11 mouse cellular contexts compared by ENCODE assay signal in the genomic region with DNA sequence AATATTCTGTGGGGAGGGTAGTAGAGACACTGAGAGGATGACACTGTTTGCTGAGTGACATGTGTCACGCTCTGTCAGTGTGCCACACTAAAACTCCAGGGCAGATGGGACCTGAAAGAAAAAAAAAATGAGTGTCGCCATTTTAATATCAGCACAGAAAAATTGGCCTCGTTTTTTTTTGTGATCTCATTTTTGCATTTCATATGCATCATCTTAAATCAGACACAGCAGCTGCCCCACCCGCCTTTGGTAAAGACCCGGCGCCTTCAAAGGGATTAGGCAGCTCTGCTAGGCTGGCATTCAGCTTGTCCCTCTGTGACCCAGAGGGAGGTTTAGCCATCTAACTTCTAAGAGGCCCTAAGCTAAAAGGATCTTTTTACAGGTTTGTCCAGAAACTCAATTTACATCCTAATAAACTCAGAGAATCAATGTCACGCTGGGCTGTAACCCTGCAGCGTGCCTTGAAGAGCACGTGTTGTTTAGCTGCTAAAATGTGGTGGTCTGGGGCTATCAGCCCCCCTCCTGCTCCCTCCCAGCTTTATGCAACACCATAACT.
DNase-seq lines count a peak whose midpoint lies in the region; ATAC-seq and TF ChIP-seq lines count a peak whose summit lies in the region.
"Had no signal": no experiment of that assay in that cellular context is flagged by ENCODE, and none has a peak within 500 bp of the region (broad histone marks: within the 10 kb centered on the region; RNA-seq: fewer than 3 reads in every experiment).

No protein-coding gene starts in this region.

- TF ChIP-seq CTCF in midbrain, postnatal 0 days (IDR thresholded peaks at IDR 0.05): no peak

- no peak overlapping the region for H3K4me2 ChIP-seq in heart, embryonic 14.5 days (ENCODE audit: low read length)
- no peak overlapping the region for H3K4me2 ChIP-seq in midbrain, embryonic 16.5 days (ENCODE audit: low read length)
- no peak overlapping the region for H3K4me2 ChIP-seq in forebrain, embryonic 15.5 days (replicated peaks)
- H3K4me2 ChIP-seq in midbrain, postnatal 0 days (ENCODE audit: low read depth, low read length, poor library complexity, severe bottlenecking): no peak overlapping the region
- H3K4me2 ChIP-seq in liver, embryonic 12.5 days: no peak overlapping the region

- ATAC-seq in heart, embryonic 14.5 days (ENCODE audit: insufficient number of reproducible peaks, insufficient read depth, low FRiP score, low read depth): no peak
- no peak; the same call in 1 of the 2 replicates for ATAC-seq in midbrain, embryonic 16.5 days
- 0 out of 2 replicates have a peak, but pooled peaks have one; percentile 33 for ATAC-seq in forebrain, embryonic 15.5 days (replicated peaks)
- no peak for ATAC-seq in midbrain, postnatal 0 days (ENCODE audit: low FRiP score)
- ATAC-seq in liver, embryonic 12.5 days: no peak
- ATAC-seq: lung, postnatal 0 days had no signal

- no peaks in the 10 kb centered on the region for H3K36me3 ChIP-seq in heart, embryonic 14.5 days (ENCODE audit: control insufficient read depth, insufficient read depth, low read length)
- no peaks in the 10 kb centered on the region for H3K36me3 ChIP-seq in midbrain, embryonic 10.5 days
- H3K36me3 ChIP-seq in midbrain, embryonic 16.5 days (ENCODE audit: control insufficient read depth, insufficient read depth, low read length): 0 out of 2 replicates have a peak, but pooled peaks cover 2% of the 10 kb centered on the region
- H3K36me3 ChIP-seq in forebrain, embryonic 15.5 days: no peaks in the 10 kb centered on the region
- no peaks in the 10 kb centered on the region for H3K36me3 ChIP-seq in midbrain, postnatal 0 days (ENCODE audit: insufficient read depth, low read length)
- no peaks in the 10 kb centered on the region for H3K36me3 ChIP-seq in liver, embryonic 12.5 days

- no peaks in the 10 kb centered on the region for H3K9me3 ChIP-seq in heart, embryonic 14.5 days (ENCODE audit: control insufficient read depth, low read length)
- no peaks in the 10 kb centered on the region for H3K9me3 ChIP-seq in midbrain, embryonic 10.5 days (replicated peaks)
- no peaks in the 10 kb centered on the region for H3K9me3 ChIP-seq in midbrain, embryonic 16.5 days (replicated peaks; ENCODE audit: control insufficient read depth, low read length, poor library complexity, severe bottlenecking)
- no peaks in the 10 kb centered on the region for H3K9me3 ChIP-seq in forebrain, embryonic 15.5 days
- no peaks in the 10 kb centered on the region for H3K9me3 ChIP-seq in midbrain, postnatal 0 days (ENCODE audit: low read length)
- no peaks in the 10 kb centered on the region for H3K9me3 ChIP-seq in liver, embryonic 12.5 days (replicated peaks)

- H3K9ac ChIP-seq in heart, embryonic 14.5 days (ENCODE audit: low read length): peak overlapping the region; percentile 3; the same call in 1 of the 2 replicates
- H3K9ac ChIP-seq in midbrain, embryonic 16.5 days (ENCODE audit: low read depth, low read length): no peak overlapping the region
- H3K9ac ChIP-seq in forebrain, embryonic 15.5 days (replicated peaks): no peak overlapping the region
- H3K9ac ChIP-seq in midbrain, postnatal 0 days (replicated peaks; ENCODE audit: low read length, poor library complexity, severe bottlenecking): no peak overlapping the region
- H3K9ac ChIP-seq in liver, embryonic 12.5 days: no peak overlapping the region

- no peaks in the 10 kb centered on the region for H3K27me3 ChIP-seq in heart, embryonic 14.5 days (ENCODE audit: control insufficient read depth, insufficient read depth, low read length)
- H3K27me3 ChIP-seq in midbrain, embryonic 10.5 days (ENCODE audit: low read depth, poor library complexity, severe bottlenecking): peaks cover 74% of the 10 kb centered on the region
- H3K27me3 ChIP-seq in midbrain, embryonic 16.5 days (ENCODE audit: control insufficient read depth, insufficient read depth, low read depth, low read length): no peaks in the 10 kb centered on the region
- no peaks in the 10 kb centered on the region; the same call in 1 of the 2 replicates for H3K27me3 ChIP-seq in forebrain, embryonic 15.5 days
- no peaks in the 10 kb centered on the region; the same call in 1 of the 2 replicates for H3K27me3 ChIP-seq in midbrain, postnatal 0 days (ENCODE audit: insufficient read depth, low read length)
- H3K27me3 ChIP-seq in liver, embryonic 12.5 days (replicated peaks): no peaks in the 10 kb centered on the region

- peaks cover 20 to 36% of the 10 kb centered on the region in 2 experiments for H3K4me1 ChIP-seq in heart, embryonic 14.5 days (ENCODE audit: control insufficient read depth in 2 of 2, insufficient read depth in 2 of 2, low read length in 2 of 2)
- peaks cover 40% of the 10 kb centered on the region for H3K4me1 ChIP-seq in midbrain, embryonic 10.5 days
- H3K4me1 ChIP-seq in midbrain, embryonic 16.5 days (ENCODE audit: control insufficient read depth, insufficient read depth, low read length): peaks cover 18% of the 10 kb centered on the region
- H3K4me1 ChIP-seq in forebrain, embryonic 15.5 days: peaks cover 35% of the 10 kb centered on the region
- H3K4me1 ChIP-seq in midbrain, postnatal 0 days (ENCODE audit: insufficient read depth, low read length): peaks cover 8% of the 10 kb centered on the region; the same call in 1 of the 2 replicates
- peaks cover 7% of the 10 kb centered on the region; the same call in 1 of the 2 replicates for H3K4me1 ChIP-seq in liver, embryonic 12.5 days

- no peak overlapping the region for H3K27ac ChIP-seq in heart, embryonic 14.5 days (replicated peaks in 1 of 2; ENCODE audit: control insufficient read depth in 1 of 2, insufficient read depth in 1 of 2, low read depth in 2 of 2, low read length in 2 of 2)
- H3K27ac ChIP-seq in midbrain, embryonic 10.5 days (replicated peaks): 0 out of 2 replicates have a peak overlapping the region, but pooled peaks have one; percentile 72
- H3K27ac ChIP-seq in midbrain, embryonic 16.5 days (ENCODE audit: low read length): no peak overlapping the region
- H3K27ac ChIP-seq in forebrain, embryonic 15.5 days (replicated peaks): peak overlapping the region; percentile 56
- H3K27ac ChIP-seq in midbrain, postnatal 0 days (ENCODE audit: low read depth, low read length): no peak overlapping the region
- no peak overlapping the region for H3K27ac ChIP-seq in liver, embryonic 12.5 days

- intact Hi-C loops in heart, postnatal 36 days (cut with DNase I): no loop called here

- H3K4me3 ChIP-seq in heart, embryonic 14.5 days (ENCODE audit: control insufficient read depth in 1 of 2, insufficient read depth in 1 of 2, low read depth in 1 of 2, low read length in 2 of 2): no peak overlapping the region
- H3K4me3 ChIP-seq in midbrain, embryonic 10.5 days: peak overlapping the region; percentile 27
- no peak overlapping the region for H3K4me3 ChIP-seq in midbrain, embryonic 16.5 days (ENCODE audit: low read depth, low read length)
- no peak overlapping the region for H3K4me3 ChIP-seq in forebrain, embryonic 15.5 days
- H3K4me3 ChIP-seq in midbrain, postnatal 0 days (ENCODE audit: low read depth, low read length): no peak overlapping the region
- no peak overlapping the region for H3K4me3 ChIP-seq in liver, embryonic 12.5 days

- no peak for DNase-seq in heart, postnatal 36 days
- DNase-seq in midbrain, embryonic 10.5 days (ENCODE audit: low spot score): peak; percentile 43
- DNase-seq in midbrain, postnatal 0 days (ENCODE audit: low spot score): peak; percentile 24
- no peak for DNase-seq in adrenal gland, adult (ENCODE audit: inconsistent age in 2 of 2, low spot score in 1 of 2)
- DNase-seq: kidney, postnatal 25 days; right cerebral cortex, adult 18-20 months had no signal

- 47% methylated on average over 9 of the region's 9 CpGs for WGBS in heart, embryonic 14.5 days
- WGBS in midbrain, embryonic 10.5 days: 8% methylated on average over 9 of the region's 9 CpGs
- WGBS in midbrain, embryonic 16.5 days: 6% methylated on average over 9 of the region's 9 CpGs
- 9% methylated on average over 9 of the region's 9 CpGs for WGBS in forebrain, embryonic 15.5 days
- WGBS in midbrain, postnatal 0 days: 20% methylated on average over 9 of the region's 9 CpGs
- 56% methylated on average over 9 of the region's 9 CpGs for WGBS in liver, embryonic 12.5 days (ENCODE audit: insufficient replicate concordance)

Comparison
In these comparisons a context has a peak if more than half of its experiments do, and no peak if none do; other contexts are left out.
1. H3K27ac ChIP-seq: peak in midbrain, embryonic 10.5 days (single experiment) and forebrain, embryonic 15.5 days (single experiment); none in heart, embryonic 14.5 days (0 of 2), midbrain, embryonic 16.5 days (single experiment), midbrain, postnatal 0 days (single experiment) and liver, embryonic 12.5 days (single experiment).
2. DNase-seq: peak in midbrain, embryonic 10.5 days (single experiment) and midbrain, postnatal 0 days (single experiment); none in heart, postnatal 36 days (0 of 2) and adrenal gland, adult (0 of 2).